Mouse (Mus musculus): ENCODE measurements around the gene Kat2a.

DNA sequence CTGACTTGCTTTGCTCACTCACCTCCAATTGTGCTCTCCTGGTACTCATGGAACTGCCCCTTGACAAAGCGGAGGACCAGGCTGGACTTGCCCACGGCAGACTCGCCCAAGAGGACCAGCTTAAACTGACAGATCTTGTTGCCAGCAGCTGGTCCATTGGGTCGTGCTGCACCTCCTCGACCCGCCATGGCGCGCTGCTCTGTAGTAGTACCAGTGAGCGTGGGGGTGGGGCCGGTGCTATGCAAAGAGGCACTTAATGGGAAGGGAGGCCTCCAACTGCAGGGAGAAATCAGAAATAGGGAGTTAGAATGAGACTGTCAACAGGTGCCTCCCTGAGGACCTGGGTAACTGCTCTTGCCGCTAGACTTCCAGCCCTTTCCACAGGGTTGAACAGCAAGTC is 7.6 kb upstream of the Kat2a start:
- TF ChIP-seq CTCF (conservative IDR thresholded peaks at IDR 0.05; ENCODE audit: insufficient read depth, insufficient read length, low read depth, low read length) (no peak), POLR2A (IDR thresholded peaks at IDR 0.05; ENCODE audit: low read depth, low read length) (no peak)

Data from kidney, adult 2 months (tissue).